Mouse (Mus musculus): ENCODE results near the gene Slc9a6. TPM values are rescaled to one million over a fixed set of nuclear protein-coding genes. Genes with fewer than 3 reads are reported as not detected.

The Slc9a6 gene
- polyA plus RNA-seq, 3 experiments from 2014 or later = 6.2 to 12.3 (median 9.2) TPM

- ATAC-seq = no peak
Observed at GRCm38 (mm10) chrX:56665226-56665973, 55.8 kb downstream of the Slc9a6 start.

GRCm38 (mm10) chrX:56667296-56667695 lies 57.7 kb downstream of the Slc9a6 start:
- no peak for ATAC-seq

GRCm38 (mm10) chrX:56668051-56668450 lies 58.5 kb downstream of the Slc9a6 start:
- no peak for ATAC-seq

DNA sequence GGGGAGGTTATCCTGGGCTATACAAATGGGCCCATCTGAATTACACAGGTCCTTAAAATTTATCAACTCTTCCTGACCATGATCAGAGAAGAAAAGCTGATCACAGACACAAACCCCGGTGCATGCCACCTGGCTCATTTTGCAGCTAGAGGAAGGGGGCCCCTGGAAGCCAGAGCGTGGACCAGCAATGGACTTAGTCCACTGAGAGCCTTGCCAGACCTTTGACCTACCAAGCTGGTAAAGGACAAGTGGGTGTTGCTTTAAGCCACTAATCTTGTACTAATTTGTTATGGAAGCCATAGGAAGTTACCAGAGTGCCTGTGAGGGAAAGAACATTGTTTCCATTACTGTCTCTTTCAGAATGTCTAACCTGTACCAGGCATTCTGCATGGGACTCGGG lies 58.9 kb downstream of the Slc9a6 start:
- no peak for ATAC-seq

- ATAC-seq = no peak
Observed at GRCm38 (mm10) chrX:56675556-56675955, 66.0 kb downstream of the Slc9a6 start.

DNA sequence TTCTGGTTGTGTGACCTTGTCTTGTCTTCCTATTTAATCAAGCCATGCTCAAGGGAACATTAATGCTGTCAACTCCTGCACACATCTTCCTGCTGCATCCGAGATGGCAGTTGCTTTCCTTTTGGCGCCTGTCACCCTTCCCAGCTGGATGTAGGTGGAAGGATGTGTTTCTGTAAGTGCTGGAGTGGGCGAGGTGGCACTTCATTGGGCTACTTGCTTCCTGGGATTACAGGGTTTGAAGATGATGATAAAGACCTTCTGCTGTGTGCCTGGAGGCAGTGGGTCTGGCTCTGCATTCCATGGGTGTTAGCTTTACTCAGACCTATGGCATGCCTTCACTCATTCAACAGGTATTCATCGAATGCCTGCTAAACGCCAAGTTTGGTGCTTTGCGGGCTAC lies 68.2 kb downstream of the Slc9a6 start:
- ATAC-seq = no peak

DNA sequence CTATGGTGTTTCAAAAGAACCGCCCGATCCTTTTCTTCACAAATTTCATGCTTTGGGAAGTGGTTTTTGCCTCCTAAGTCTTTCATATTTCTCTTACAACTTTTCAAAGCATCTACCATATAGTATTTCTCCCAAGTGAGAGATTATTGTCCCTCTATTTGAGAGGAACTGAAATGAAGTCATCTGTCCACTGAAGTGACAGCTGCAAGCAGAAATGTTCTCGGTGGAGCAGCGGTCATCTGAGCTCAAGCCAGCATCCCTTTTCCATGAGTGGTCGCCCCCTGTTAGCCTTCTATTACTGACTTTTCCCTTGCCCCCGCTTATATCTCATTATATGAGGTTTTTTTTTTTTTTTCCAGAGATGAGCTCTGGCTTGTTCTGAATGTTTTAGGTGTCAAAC lies 69.5 kb downstream of the Slc9a6 start:
- ATAC-seq = no peak

DNA sequence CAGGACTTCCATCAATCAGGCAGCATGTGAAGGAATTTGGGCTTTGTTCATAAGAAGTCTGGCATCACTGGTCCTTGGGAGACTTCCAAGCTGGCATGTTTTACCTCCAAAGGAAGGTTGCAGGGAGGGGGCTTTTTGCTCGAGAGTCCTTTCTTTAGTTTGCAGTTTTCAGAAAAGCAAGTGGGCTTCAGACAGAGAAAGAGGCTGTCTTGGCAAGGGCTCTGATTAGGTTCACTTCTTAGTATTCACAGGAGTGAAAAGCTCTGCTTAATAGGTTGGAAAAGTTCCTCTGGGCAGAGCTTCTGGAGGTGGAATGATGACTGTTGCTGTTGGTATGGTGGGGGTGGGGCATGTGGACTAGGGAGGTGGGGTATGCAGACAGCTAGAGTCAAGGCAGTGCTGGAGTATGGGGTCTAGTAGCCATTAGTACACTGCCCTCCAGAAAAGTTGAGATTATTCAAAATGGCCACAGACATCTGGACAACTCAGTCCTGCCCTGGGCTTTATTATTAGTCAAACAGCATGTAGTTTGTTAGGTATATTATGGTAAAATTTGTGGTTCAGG lies 72.7 kb downstream of the Slc9a6 start:
- no peak for ATAC-seq

DNA sequence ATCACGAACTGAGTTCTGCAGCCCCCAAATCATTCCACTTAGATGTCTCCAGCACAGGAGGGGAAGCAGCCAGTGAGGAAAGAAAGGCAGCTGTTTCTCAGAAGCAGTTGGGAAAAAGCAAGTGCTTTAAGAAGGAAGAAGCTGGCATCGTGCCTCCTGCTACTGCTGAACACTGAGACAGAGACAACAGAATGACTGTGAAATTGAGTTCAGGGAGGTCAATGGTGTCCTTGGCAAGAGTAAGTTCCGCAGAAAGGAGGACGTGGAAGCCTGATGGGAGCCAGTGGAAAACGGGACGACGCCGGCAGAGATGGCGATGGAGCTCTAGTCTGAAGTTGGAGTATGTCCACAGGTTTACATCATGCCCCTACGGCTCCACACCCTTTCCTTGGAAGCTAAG lies 74.0 kb downstream of the Slc9a6 start:
- ATAC-seq = no peak

GRCm38 (mm10) chrX:56692554-56692953 lies 83.0 kb downstream of the Slc9a6 start:
- no peak for ATAC-seq

GRCm38 (mm10) chrX:56694539-56694938 lies 85.0 kb downstream of the Slc9a6 start:
- no peak for ATAC-seq

DNA sequence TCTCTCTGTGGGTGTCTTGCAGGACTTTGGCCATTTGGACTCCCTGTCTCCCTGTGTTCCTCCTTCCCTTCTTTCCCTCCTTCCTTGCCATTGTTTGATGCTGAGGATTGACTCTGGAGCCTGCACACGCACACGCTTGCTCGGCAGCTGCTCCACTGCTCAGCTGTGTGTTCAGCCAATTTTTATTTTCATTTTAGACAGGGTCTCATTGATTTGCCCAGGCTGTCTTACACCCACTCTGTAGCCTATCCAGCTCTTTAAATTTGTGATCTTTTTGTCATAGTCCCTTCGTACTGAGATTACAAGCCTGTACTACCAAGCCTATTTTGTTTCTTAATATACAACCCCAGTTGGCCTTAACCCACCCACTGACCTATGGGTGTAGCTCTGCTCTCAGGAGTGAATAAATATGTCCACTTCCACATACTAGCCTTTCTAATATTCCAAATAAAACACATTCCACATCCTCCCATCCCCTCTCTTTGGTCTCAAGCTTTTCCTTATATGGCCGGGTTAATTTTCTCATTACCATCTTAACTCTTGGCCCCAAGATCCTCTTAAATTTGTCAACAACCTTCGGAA lies 87.7 kb downstream of the Slc9a6 start:
- ATAC-seq = no peak

DNA sequence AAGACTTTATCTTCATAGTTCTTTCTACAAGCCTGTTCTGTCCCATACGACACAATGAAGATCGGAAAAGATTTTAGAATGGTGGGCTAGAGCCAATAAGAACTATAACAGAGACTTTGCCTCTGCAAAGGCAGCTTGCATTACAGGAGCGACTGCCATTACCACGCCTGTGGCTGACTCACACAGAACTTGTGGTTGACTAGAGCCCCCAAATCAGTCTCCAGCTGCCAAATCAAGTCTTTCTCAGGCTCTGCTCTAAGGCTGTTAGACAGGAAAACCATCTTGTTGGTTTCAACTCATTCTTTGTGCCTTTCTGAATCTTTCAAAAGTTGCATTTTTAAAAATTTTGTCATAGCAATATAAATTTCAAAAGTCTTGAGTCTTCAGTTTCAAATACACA lies 88.3 kb downstream of the Slc9a6 start:
- no peak for ATAC-seq

DNA sequence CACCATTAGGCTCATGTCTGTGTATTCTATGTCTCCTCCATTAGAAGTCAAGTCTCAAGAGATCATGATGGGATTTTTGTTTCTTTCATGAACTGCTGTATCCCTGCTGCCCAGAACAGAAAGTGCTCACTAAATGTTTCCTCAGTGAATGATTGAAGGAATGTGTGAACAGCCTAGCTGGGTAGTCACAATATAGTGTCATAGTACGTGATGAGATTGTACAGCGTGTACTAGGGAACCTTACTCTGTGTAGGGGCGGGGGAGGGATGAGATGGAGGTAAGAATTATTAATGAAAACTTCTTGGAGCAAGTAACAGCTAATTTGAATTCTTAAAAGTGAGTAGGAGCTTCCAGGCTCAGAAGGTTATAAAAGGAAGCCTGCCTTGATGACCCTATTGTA lies 91.7 kb downstream of the Slc9a6 start:
- ATAC-seq = no peak

DNA sequence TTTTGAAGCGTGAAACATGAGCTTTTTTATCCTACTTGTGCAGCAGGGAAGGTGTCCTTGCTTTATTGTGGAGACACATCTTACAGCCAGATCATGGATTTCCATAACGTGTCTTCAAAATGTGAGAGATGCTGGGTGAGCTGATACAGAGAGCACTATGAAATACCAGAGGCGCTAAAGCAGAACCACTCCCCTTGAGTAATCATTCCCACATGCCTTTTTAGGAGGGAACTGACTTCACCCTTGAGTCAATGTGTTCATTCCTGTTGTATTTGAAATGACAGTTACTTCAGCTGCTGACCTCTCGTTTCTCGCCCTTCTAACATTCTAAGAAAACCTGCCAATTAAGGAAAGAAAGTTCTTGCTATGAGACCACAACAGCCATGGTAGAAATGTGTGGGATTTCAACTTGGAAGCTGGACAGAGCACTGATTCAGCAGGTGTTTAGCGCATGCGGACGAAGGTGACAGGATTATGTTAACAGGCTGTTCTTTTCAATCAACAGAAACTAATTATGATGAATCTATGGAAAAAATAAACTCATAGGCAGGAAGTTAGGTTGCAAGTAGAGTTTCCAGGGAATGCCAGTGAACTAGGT lies 94.5 kb downstream of the Slc9a6 start:
- no peak for ATAC-seq

GRCm38 (mm10) chrX:56708592-56709370 lies 99.2 kb downstream of the Slc9a6 start:
- no peak for ATAC-seq

GRCm38 (mm10) chrX:56710522-56710921 lies 101.0 kb downstream of the Slc9a6 start:
- ATAC-seq = no peak

DNA sequence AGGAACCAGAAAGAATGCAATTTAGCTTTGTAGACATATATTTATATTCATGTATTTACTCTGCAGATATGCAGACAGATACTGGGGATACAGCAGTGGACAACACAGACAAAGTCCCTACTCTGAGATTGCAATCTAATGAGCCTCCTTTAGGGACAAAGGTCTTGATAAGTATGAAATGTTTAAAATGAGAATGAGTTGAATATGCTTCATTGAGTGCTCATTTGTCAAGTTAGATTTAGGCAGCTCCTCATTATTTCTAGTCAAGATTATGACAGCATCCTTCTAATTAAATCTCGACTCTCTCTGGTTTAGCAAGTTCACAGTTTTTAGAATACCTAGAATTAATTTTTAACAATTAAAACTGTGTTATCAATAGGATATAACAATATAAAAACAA lies 103.1 kb downstream of the Slc9a6 start:
- ATAC-seq = no peak

Other genes starting within 250 kb of the Slc9a6 start
- 1 to 10 TPM; 3.1 to 4.4 (median 4.2) TPM for gene Smim10l2a, start 235.2 kb upstream of the Slc9a6 start, polyA plus RNA-seq (2017; shearing (Covaris generic))
- gene Gm2174, start 161.8 kb upstream of the Slc9a6 start, polyA plus RNA-seq (2017; shearing (Covaris generic)) = 10 to 100 TPM in 1 of 3 experiments, 1 to 10 TPM in 1, not detected in 1; 6.0 to 14.8 TPM
- 10 to 100 TPM; 18.8 to 30.9 (median 27.7) TPM for gene Ints6l, start 154.9 kb upstream of the Slc9a6 start, polyA plus RNA-seq (2017; shearing (Covaris generic))
- gene Gm10477, start 85.0 kb upstream of the Slc9a6 start, polyA plus RNA-seq (2017; shearing (Covaris generic)) = not detected
- gene Gm648, start 60.2 kb upstream of the Slc9a6 start, polyA plus RNA-seq (2017; shearing (Covaris generic)) = not detected
- gene Mmgt1, start 11.7 kb upstream of the Slc9a6 start, polyA plus RNA-seq (2017; shearing (Covaris generic)) = 1 to 10 TPM; 5.7 to 7.3 (median 6.3) TPM
- not detected for gene Fhl1, start 122.0 kb downstream of the Slc9a6 start, polyA plus RNA-seq (2017; shearing (Covaris generic))
- gene Map7d3, start 212.6 kb downstream of the Slc9a6 start, polyA plus RNA-seq (2017; shearing (Covaris generic)) = under 1 TPM in 2 of 3 experiments, not detected in 1; 0.16 to 0.35 TPM

Measured in inflammation-experienced regulatory T-cells, adult 6 months (primary cell).